Mouse (Mus musculus): ENCODE measurements around the gene Prim2. TPM values are rescaled to one million over a fixed set of nuclear protein-coding genes. Genes with fewer than 3 reads are reported as not detected.

Gene Prim2
- polyA plus RNA-seq (2015; fragmentation: Nextera tagmentation; extraction: Ambion mirVana), result 5.8 and 7.3 TPM in 2 replicates

GRCm38 (mm10) chr1:33669708-33670141, at the start of gene Prim2:
Prim2 (minus strand) TSS chr1:33669795.

Other genes with a start within 250 kb of the Prim2 start
- gene Rab23, start 50.1 kb upstream of the Prim2 start, polyA plus RNA-seq (2015; fragmentation: Nextera tagmentation; extraction: Ambion mirVana), result 7.8 and 12.1 TPM in 2 replicates
- gene Bag2, start 88.0 kb upstream of the Prim2 start, polyA plus RNA-seq (2015; fragmentation: Nextera tagmentation; extraction: Ambion mirVana), result 62.4 and 73.6 TPM in 2 replicates
- 9.5 and 10.1 TPM in 2 replicates for gene Zfp451, start 144.8 kb upstream of the Prim2 start, polyA plus RNA-seq (2015; fragmentation: Nextera tagmentation; extraction: Ambion mirVana)
- gene Bend6, start 238.0 kb upstream of the Prim2 start, polyA plus RNA-seq (2015; fragmentation: Nextera tagmentation; extraction: Ambion mirVana), result 0.24 and 1.0 TPM in 2 replicates
- gene Dst, start 238.4 kb upstream of the Prim2 start, polyA plus RNA-seq (2015; fragmentation: Nextera tagmentation; extraction: Ambion mirVana), result 16.1 and 20.0 TPM in 2 replicates

Measured in skeletal muscle tissue, postnatal 0 days (tissue).